Mouse (Mus musculus) stomach, embryonic 14.5 days (tissue): Measurements from ENCODE around the gene Adamts3. TPM values are rescaled to one million over a fixed set of nuclear protein-coding genes. Genes with fewer than 3 reads are reported as not detected.

Source experiments
- ATAC-seq: fragments of 200-750 bp; cut with Nextera tagmentation; 2 replicates; pipeline ENCODE4 v1.8.0; 2017; ENCODE audit warnings: low read depth, moderate TSS enrichment; ENCODE audit not compliant: insufficient number of reproducible peaks, insufficient read depth, low FRiP score
- H3K27ac ChIP-seq: fragments of 300-500 bp; sonication (generic); 2 replicates; pipeline ENCODE4 v1.5.1; 2014; ENCODE audit warnings: mild to moderate bottlenecking, low read length, moderate library complexity, mixed read lengths
- H3K27me3 ChIP-seq: fragments of 300-500 bp; sonication (generic); 2 replicates; pipeline ENCODE4 v1.6.1; 2014; ENCODE audit warnings: low read length, control low read depth, mixed read lengths; ENCODE audit not compliant: control insufficient read depth, insufficient read depth
- H3K36me3 ChIP-seq: fragments of 300-500 bp; sonication (generic); 2 replicates; pipeline ENCODE4 v1.6.1; 2014; ENCODE audit warnings: mild to moderate bottlenecking, control low read depth, low read length, moderate library complexity, mixed read lengths; ENCODE audit not compliant: control insufficient read depth, insufficient read depth
- H3K4me1 ChIP-seq: fragments of 300-500 bp; sonication (generic); 2 replicates; pipeline ENCODE4 v1.6.1; 2014; ENCODE audit warnings: low read length, control low read depth, mixed read lengths; ENCODE audit not compliant: control insufficient read depth, insufficient read depth
- H3K4me2 ChIP-seq: fragments of 300-500 bp; sonication (generic); replicated peaks from 2 replicates; pipeline ENCODE4 v1.6.1; 2014; ENCODE audit warnings: low read depth, low read length, control low read depth
- H3K4me3 ChIP-seq: fragments of 300-500 bp; sonication (generic); 2 replicates; pipeline ENCODE4 v1.5.1; 2014; ENCODE audit warnings: low read depth, low read length, control low read depth
- H3K9ac ChIP-seq: fragments of 300-500 bp; sonication (generic); replicated peaks from 2 replicates; pipeline ENCODE4 v1.6.1; 2014; ENCODE audit warnings: low read depth, mild to moderate bottlenecking, control low read depth, low read length, moderate library complexity, mixed read lengths
- H3K9me3 ChIP-seq: fragments of 300-500 bp; sonication (generic); 2 replicates; pipeline ENCODE4 v1.6.1; 2016; ENCODE audit warnings: low read depth, low read length, control low read depth; ENCODE audit not compliant: control insufficient read depth
- WGBS: fragments of 180-500 bp; shearing (Covaris S2); extraction: QIAGEN DNeasy Blood & Tissue Kit; methylation state at CpG from one replicate; pipeline ENCODE4 v1.1.7; 2014; 5-methylcytosine and 5-hydroxymethylcytosine counted together
- polyA plus RNA-seq: library from polyadenylated mRNA; unstranded; fragments of >200 nt; fragmentation: Nextera tagmentation; extraction: Ambion mirVana; gene quantifications from 2 replicates; pipeline ENCODE4 v1.2.1, GENCODE M21; 2014

Adamts3 gene
- 4.9 and 6.4 TPM in 2 replicates for polyA plus RNA-seq

DNA sequence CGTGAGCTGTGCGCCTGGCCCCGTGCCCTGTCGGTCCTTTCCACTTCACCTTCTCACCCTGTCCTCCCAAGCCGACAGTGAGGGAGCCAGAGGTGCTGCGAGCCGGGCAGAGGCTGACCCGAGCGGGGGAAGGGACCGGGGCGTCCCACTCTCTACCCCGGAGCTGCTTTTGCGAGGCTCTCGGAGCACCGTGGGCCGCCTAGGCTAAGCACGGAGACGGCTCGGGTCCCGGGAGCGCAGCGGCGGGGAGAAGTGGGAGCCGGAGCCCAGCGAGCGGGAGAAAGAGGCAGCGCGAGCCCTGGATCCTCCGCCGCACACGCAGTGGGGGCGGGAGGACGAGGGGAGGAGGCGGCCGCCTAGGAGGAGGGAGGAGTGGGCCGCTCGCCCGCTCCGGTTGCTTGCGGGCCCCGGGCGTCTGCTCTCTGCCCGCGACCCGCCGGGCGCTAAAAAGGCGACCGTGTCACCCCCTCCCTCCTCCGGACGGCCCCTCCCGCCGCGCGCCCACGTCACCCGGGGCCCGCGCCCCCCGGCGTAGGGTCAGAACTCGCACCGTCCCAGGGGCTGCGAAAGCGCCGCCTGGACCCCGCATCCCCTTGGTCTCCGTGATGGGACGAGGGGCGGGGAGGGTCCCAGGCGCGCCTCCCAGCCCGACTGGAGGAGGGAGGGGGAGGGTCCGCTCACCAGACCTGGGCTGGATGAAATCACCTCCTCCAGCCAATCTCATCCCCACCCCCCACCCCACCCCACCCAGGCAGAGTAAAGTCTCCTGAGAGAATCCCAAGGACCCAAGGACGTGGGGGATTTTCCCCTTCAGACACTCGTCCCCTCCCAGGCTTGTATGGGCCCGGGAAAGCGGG lies at the start of gene Adamts3:
TSS of gene Adamts3 (minus strand) at position 284 of the 857 bp plus-strand sequence.
- WGBS = under 1% methylated on average over 49 of the region's 78 CpGs
- Histone ChIP-seq H3K9me3 (peaks cover 2% of the 10 kb centered on the region; the same call in 1 of the 2 replicates), H3K4me2 (peak within 1 kb of the TSS; percentile 99), H3K4me3 (peak within 1 kb of the TSS; percentile 62), H3K27ac (peak within 1 kb of the TSS; percentile 52; the same call in 1 of the 2 replicates), H3K9ac (peak within 1 kb of the TSS; percentile 55), H3K27me3 (no peaks in the 10 kb centered on the region), H3K36me3 (no peaks in the 10 kb centered on the region), H3K4me1 (0 out of 2 replicates have a peak, but pooled peaks cover 4% of the 10 kb centered on the region)
- ATAC-seq = peak; percentile 79

DNA sequence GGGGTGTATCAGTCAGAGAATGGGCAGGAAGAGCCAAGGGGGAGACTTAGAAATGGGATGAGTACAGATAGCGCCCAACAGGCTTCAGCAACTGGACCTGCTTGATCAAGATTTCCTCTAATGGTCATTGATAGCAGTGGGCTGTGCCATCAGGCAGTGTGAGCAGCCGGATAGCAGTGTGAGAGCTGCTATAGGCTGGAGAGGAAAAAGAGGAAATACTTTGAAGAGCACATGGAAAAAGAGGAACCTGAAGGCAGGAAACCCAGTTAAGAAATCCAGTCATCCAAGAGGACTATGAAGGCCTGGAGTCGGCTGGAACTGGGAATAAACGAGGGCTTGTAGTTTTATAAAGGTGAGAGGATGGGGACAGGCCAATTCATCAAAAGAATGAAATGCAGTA lies 48.4 kb upstream of the Adamts3 start:
- no peaks in the 10 kb centered on the region for H3K27me3 ChIP-seq
- H3K9me3 ChIP-seq = no peaks in the 10 kb centered on the region
- WGBS = 76% methylated on average over 4 of the region's 4 CpGs
- no peaks in the 10 kb centered on the region for H3K36me3 ChIP-seq
- H3K4me1 ChIP-seq = no peaks in the 10 kb centered on the region
- H3K9ac ChIP-seq = no peak overlapping the region
- no peak overlapping the region for H3K4me3 ChIP-seq
- ATAC-seq = no peak
- no peak overlapping the region for H3K4me2 ChIP-seq
- H3K27ac ChIP-seq = no peak overlapping the region

GRCm38 (mm10) chr5:89912359-89912758 lies 29.2 kb upstream of the Adamts3 start:
- no peak overlapping the region for H3K27ac ChIP-seq
- ATAC-seq = no peak
- H3K4me1 ChIP-seq = no peaks in the 10 kb centered on the region
- H3K4me3 ChIP-seq = no peak overlapping the region
- H3K9ac ChIP-seq = no peak overlapping the region
- no peak overlapping the region for H3K4me2 ChIP-seq
- no peaks in the 10 kb centered on the region for H3K36me3 ChIP-seq
- no peaks in the 10 kb centered on the region for H3K9me3 ChIP-seq
- no peaks in the 10 kb centered on the region for H3K27me3 ChIP-seq

DNA sequence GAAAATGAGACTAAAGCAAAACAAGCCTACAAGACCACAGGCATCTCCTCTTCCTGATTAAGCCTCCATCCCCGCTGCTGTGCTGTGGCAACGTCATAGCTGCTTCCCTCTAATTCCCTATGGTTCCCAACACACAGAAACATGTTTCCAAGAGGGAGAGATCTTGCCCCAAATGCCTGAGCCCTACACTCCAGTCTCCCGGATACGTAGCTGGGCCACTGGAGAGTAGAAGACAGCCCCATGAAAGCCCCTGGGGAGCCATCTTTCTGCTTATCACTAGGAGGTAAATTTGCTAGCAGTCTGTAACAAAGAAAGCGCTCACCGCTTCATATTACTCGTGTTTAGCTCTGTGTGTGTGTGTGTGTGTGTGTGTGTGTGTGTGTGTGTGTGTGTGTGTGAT lies 28.8 kb upstream of the Adamts3 start:
- no peak overlapping the region for H3K4me3 ChIP-seq
- H3K9me3 ChIP-seq = no peaks in the 10 kb centered on the region
- no peak overlapping the region for H3K9ac ChIP-seq
- H3K4me1 ChIP-seq = no peaks in the 10 kb centered on the region
- H3K27ac ChIP-seq = no peak overlapping the region
- ATAC-seq = no peak
- no peaks in the 10 kb centered on the region for H3K27me3 ChIP-seq
- 75% methylated on average over 7 of the region's 7 CpGs for WGBS
- H3K4me2 ChIP-seq = no peak overlapping the region
- H3K36me3 ChIP-seq = no peaks in the 10 kb centered on the region

GRCm38 (mm10) chr5:89911508-89911907 lies 28.4 kb upstream of the Adamts3 start:
- Histone ChIP-seq H3K27me3 (no peaks in the 10 kb centered on the region), H3K4me3 (no peak overlapping the region), H3K4me1 (no peaks in the 10 kb centered on the region), H3K27ac (no peak overlapping the region), H3K9me3 (no peaks in the 10 kb centered on the region), H3K4me2 (no peak overlapping the region), H3K36me3 (no peaks in the 10 kb centered on the region), H3K9ac (no peak overlapping the region)
- 60% methylated on average over 4 of the region's 4 CpGs for WGBS
- ATAC-seq = no peak

- Histone ChIP-seq H3K9ac (no peak overlapping the region), H3K36me3 (no peaks in the 10 kb centered on the region), H3K27me3 (no peaks in the 10 kb centered on the region), H3K9me3 (no peaks in the 10 kb centered on the region), H3K27ac (no peak overlapping the region), H3K4me1 (no peaks in the 10 kb centered on the region), H3K4me2 (no peak overlapping the region), H3K4me3 (no peak overlapping the region)
- ATAC-seq = no peak
- 73% methylated on average over 13 of the region's 13 CpGs for WGBS
Measured at GRCm38 (mm10) chr5:89906884-89907431, 23.8 kb upstream of the Adamts3 start.

- H3K9ac ChIP-seq = no peak overlapping the region
- no peak overlapping the region for H3K4me2 ChIP-seq
- no peak for ATAC-seq
- no peaks in the 10 kb centered on the region for H3K27me3 ChIP-seq
- H3K36me3 ChIP-seq = no peaks in the 10 kb centered on the region
- WGBS = 81% methylated on average over 5 of the region's 5 CpGs
- no peak overlapping the region for H3K4me3 ChIP-seq
- no peaks in the 10 kb centered on the region for H3K4me1 ChIP-seq
- H3K9me3 ChIP-seq = no peaks in the 10 kb centered on the region
- no peak overlapping the region for H3K27ac ChIP-seq
Measured at GRCm38 (mm10) chr5:89901026-89901425, 17.9 kb upstream of the Adamts3 start.

GRCm38 (mm10) chr5:89897495-89897894 lies 14.4 kb upstream of the Adamts3 start:
- Histone ChIP-seq H3K27ac (no peak overlapping the region), H3K9ac (no peak overlapping the region), H3K4me2 (no peak overlapping the region), H3K4me1 (no peaks in the 10 kb centered on the region), H3K27me3 (no peaks in the 10 kb centered on the region), H3K4me3 (no peak overlapping the region), H3K9me3 (no peaks in the 10 kb centered on the region), H3K36me3 (no peaks in the 10 kb centered on the region)
- no peak for ATAC-seq
- WGBS = 71% methylated on average over 9 of the region's 9 CpGs
